Mouse (Mus musculus) inflammation-experienced regulatory T-cells, adult 6 months (primary cell): ENCODE results near the gene Foxf1. TPM values are rescaled to one million over a fixed set of nuclear protein-coding genes. Genes with fewer than 3 reads are reported as not detected.

Experiments used
- ATAC-seq: one replicate; pipeline ENCODE4 v1.8.0; 2017
- polyA plus RNA-seq, 3 experiments: library from polyadenylated mRNA; unstranded; fragments of 100-300 nt; shearing (Covaris generic); gene quantifications; one replicate each; pipeline ENCODE4 v1.2.1; 2017

Foxf1 gene
- polyA plus RNA-seq, 3 experiments from 2014 or later: 0.46 TPM; not detected in 2

DNA sequence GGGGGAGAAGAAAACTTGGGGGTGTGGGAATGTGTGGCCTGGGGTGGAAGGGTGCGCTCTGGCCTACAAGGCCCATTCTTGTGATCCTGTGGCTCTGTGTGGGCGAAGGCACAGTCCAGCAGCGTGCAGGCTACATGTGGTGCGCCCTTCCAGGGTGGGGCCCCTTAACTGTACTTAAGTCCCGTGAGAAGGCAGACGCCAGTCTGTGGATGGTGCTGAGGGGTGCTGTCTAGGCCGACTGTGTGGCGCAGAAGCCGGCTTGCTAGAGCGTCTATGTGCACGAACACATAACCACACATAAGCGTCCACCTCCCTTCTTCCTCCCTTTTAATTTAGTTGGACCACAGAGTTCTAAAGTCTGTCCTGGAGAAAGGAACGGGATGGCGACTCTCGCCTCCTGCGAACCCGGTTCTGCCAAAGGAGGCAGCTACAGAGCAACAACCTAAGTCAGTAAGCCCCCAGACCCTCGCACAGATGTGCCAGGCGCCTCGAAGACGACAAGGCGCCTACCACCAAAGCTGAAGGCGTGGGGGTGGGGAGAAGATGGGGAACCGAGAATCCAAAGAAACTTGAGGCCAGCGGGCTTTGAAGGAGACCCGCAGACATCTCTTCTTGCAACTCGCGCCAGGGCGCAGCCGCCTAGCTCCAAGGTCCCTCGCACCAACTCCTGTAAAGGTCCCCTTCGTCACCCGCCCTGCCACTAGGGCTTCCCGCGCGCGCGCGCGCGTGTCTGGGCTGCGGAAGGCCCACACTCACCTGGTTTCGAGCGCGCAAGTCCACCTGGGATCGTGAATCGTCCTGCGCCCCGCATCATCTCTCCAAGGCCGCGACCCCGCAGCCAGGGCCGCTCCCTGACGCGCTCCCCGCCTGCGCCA is 1.7 kb upstream of the Foxf1 start:
- no peak for ATAC-seq

GRCm38 (mm10) chr8:121083093-121083935 is 872 bp upstream of the Foxf1 start:
- ATAC-seq: no peak

- no peak for ATAC-seq
Observed at GRCm38 (mm10) chr8:121083936-121084209, 313 bp upstream of the Foxf1 start.

DNA sequence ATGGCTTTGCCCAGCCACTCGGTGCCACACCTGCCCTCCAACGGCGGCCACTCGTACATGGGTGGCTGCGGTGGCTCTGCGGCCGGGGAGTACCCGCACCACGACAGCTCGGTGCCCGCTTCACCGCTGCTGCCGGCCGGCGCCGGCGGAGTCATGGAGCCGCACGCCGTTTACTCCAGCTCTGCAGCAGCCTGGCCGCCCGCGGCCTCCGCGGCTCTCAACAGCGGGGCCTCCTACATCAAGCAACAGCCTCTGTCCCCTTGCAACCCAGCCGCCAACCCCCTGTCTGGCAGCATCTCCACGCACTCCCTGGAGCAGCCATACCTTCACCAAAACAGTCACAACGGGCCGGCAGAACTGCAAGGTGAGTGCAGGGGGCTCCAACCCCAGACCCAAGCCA is 825 bp downstream of the Foxf1 start:
- no peak for ATAC-seq

DNA sequence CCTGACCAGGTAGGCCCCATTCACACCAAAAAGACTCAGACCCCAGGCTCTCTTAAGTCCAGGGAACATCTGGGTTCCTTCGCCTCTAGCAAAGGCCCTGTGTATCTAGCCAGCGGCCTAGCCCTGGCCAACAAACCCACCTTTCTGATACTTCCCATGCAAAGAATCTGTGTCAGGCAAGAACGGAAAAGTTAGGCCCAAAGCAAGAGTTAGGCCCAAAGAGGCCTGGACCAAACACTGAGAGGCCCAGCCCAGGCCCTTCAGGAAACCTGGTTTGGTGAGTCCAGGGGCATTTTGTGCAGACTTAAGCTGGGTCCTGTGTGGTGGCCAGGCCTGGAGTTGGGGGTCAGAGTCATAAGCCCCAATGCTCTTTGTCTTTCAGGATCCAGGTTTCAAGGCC is 1.4 kb downstream of the Foxf1 start:
- no peak for ATAC-seq

GRCm38 (mm10) chr8:121086004-121086900 is 2.1 kb downstream of the Foxf1 start:
- ATAC-seq: no peak

- no peak for ATAC-seq
Observed at GRCm38 (mm10) chr8:121088281-121088680, 4.1 kb downstream of the Foxf1 start.

GRCm38 (mm10) chr8:121088871-121089630 is 4.9 kb downstream of the Foxf1 start:
- ATAC-seq: no peak

GRCm38 (mm10) chr8:121089631-121090380 is 5.6 kb downstream of the Foxf1 start:
- ATAC-seq: no peak

- ATAC-seq: no peak
Observed at GRCm38 (mm10) chr8:121090716-121091115, 6.5 kb downstream of the Foxf1 start.

GRCm38 (mm10) chr8:121092141-121092540 is 8.0 kb downstream of the Foxf1 start:
- ATAC-seq: no peak

DNA sequence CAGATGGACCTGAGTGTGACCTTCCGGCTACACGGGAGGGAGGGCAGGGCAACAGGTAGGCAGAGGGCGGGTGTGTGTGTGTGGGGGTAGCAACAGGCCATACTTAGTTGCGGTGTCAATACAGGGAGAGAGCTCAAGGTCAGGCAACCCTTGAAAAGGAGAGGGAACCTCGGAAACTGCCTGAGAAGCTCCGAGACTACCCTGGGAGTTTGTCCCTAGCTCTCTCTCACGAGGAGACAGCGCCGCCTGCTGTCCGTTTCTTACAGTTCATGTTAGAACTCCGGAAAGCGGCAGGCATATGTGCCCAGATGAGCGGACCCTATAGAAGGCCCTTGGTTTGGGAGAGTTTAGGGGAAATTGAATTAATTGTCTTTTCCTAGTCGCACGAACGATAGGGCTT is 8.4 kb downstream of the Foxf1 start:
- peak; percentile 69 for ATAC-seq

DNA sequence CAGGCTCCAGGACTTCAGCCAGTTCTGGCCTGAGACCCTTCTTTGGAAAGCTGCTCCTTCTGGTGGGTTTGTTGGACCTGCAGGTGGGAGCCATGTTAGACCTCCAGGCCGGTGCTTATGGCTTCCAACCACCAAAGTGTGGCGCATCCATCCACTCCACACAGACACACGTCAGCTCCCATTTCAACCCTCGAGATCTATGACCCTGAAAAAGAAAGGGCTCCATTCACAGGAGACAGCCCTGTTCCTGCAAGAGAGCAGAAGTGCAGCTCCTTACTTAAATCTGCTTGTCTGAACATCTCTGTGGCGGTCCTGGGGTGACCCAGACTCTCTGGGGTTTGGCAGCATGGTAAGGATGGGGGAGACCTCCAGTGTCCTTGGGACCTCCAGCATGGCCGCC is 9.3 kb downstream of the Foxf1 start:
- ATAC-seq: no peak

DNA sequence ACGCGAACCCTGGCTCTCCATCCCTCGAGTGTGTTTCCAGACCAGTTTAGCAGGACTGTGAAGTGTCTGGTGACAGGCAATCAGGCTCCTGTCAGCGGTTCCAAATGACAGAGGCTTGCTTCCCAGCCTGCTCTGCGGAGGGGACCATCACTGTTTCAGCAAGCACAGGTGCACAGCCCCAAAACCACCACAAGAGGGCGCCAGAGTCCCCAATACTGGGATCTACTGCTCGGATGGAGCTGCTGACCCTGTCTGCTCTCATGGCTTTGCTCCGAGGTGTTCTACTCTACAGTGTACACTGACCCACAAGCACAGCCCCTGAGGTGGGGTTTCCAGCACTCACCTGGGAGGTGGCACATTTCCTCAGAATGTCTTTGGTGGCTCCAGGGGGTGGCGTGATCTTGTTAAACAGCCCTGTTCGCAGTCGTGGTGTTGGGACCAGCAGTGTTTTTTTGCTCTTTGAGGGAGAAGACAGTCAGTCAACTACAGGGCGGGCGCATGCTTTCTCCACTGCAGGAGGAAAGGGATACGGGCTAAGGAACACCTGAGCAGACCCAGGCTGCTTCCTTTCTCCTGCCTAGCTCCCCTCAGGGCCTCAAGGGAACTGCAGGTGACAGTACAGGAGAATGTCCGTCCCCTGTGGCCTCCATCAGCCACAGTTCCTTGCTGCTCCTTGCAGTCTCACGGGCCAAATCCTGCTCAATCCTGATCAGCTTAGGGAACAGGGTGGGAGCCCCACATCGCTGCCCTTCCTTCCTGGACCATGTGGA is 20.0 kb downstream of the Foxf1 start:
- peak; percentile 19 for ATAC-seq

- peak; percentile 92 for ATAC-seq
Observed at GRCm38 (mm10) chr8:121107668-121108656, 23.8 kb downstream of the Foxf1 start, which contains the start of gene Mthfsd. Mthfsd (minus strand) TSS chr8:121108392.

DNA sequence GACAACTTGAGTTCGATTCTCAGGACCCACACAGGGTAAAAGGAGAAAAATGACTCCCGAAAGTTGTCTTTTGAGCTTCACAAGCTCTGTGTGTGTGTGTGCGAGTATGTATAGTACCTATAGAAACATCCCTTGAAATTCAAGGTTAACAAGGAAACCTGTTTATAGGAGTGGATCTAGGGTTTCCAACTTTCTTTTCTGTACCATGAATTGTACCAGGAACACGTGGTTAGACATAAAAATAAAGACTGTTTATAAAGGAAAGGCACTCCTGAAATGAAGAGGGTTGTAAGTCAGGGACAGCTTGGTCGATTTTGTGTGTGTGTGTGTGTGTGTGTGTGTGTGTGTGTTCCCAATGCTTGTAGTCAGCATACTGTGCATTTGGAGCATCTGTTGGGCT is 24.5 kb downstream of the Foxf1 start:
- ATAC-seq: no peak

DNA sequence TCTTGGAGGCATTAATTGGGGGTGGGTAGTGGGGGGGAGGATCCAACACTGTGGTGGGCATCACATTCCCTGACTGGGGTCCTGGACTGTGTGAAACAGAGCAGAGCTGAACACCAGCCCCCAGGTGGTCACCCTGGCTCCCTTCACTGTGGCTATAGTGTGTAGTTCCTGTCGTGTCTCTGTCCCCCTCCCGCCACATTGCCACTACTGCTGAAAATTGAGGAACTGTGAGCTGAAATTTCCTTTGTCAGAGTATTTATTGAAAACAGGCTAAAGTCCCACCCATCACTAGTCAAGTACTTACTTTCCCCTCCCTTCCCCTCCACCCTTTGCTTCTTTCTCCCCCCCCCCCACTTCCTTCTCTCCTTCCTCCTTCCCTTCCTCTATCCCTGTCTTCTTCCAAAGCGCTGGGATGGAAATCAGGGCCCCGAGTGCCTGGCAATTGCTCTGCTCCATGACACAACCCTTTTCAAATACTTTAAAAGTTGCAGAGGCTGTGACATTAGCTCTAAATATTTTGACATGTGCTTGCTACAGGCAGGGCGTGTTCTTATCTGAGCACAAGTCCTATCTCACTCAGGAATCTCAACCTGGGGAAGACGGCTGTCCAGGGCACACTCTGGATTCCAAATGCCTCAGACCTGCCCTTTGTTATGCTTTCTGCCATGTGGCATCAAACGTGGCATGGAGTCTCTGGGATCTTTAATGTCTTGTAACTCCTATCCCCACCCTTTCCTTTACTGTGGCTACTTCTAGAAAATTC is 27.1 kb downstream of the Foxf1 start:
- ATAC-seq: no peak

- peak; percentile 75 for ATAC-seq
Observed at GRCm38 (mm10) chr8:121113261-121113660, 29.1 kb downstream of the Foxf1 start.
